Mouse (Mus musculus) neural tube, embryonic 14.5 days (tissue): ENCODE results near the gene Rbx1. TPM values are rescaled to one million over a fixed set of nuclear protein-coding genes. Genes with fewer than 3 reads are reported as not detected.
A peak's percentile ranks its signal among the peaks of the same experiment; 100 is the strongest.
"Not testable (repeated sequence)": the region's sequence is repeated elsewhere in the genome, so short reads cannot be mapped to it uniquely, and the experiment has no call there.

Experiments used
- ATAC-seq: fragments of 200-750 bp; cut with Nextera tagmentation; 2 replicates; pipeline ENCODE4 v1.8.0; 2017; ENCODE audit warnings: low read depth, mild to moderate bottlenecking, moderate TSS enrichment, moderate library complexity
- H3K27ac ChIP-seq: fragments of 300-500 bp; sonication (generic); 2 replicates; pipeline ENCODE4 v1.5.1; 2014; ENCODE audit warnings: low read depth, mild to moderate bottlenecking, control low read depth, low read length, moderate library complexity, mixed read lengths
- H3K27me3 ChIP-seq: fragments of 300-500 bp; sonication (generic); 2 replicates; pipeline ENCODE4 v1.6.1; 2014; ENCODE audit warnings: low read length; ENCODE audit not compliant: control insufficient read depth, insufficient read depth
- H3K36me3 ChIP-seq: fragments of 300-500 bp; sonication (generic); 2 replicates; pipeline ENCODE4 v1.6.1; 2014; ENCODE audit warnings: low read length, mixed read lengths; ENCODE audit not compliant: control insufficient read depth, insufficient read depth
- H3K4me1 ChIP-seq: fragments of 300-500 bp; sonication (generic); 2 replicates; pipeline ENCODE4 v1.6.1; 2014; ENCODE audit warnings: low read length; ENCODE audit not compliant: control insufficient read depth, insufficient read depth
- H3K4me2 ChIP-seq: fragments of 300-500 bp; sonication (generic); 2 replicates; pipeline ENCODE4 v1.6.1; 2014; ENCODE audit warnings: mild to moderate bottlenecking, low read depth, low read length, control low read depth
- H3K4me3 ChIP-seq: fragments of 300-500 bp; sonication (generic); 2 replicates; pipeline ENCODE4 v1.5.1; 2014; ENCODE audit warnings: low read depth, low read length, control low read depth, mixed read lengths
- H3K9ac ChIP-seq: fragments of 300-500 bp; sonication (generic); replicated peaks from 2 replicates; pipeline ENCODE4 v1.6.1; 2014; ENCODE audit warnings: low read depth, mild to moderate bottlenecking, control low read depth, low read length, mixed read lengths
- H3K9me3 ChIP-seq: fragments of 300-500 bp; sonication (generic); 2 replicates; pipeline ENCODE4 v1.6.1; 2016; ENCODE audit warnings: low read length; ENCODE audit not compliant: control insufficient read depth
- WGBS: fragments of 180-500 bp; shearing (Covaris S2); extraction: QIAGEN DNeasy Blood & Tissue Kit; methylation state at CpG from one replicate; pipeline ENCODE4 v1.1.7; 2014; 5-methylcytosine and 5-hydroxymethylcytosine counted together
- polyA plus RNA-seq: library from polyadenylated mRNA; unstranded; fragments of >200 nt; fragmentation: Nextera tagmentation; extraction: Ambion mirVana; gene quantifications from 2 replicates; pipeline ENCODE4 v1.2.1, GENCODE M21; 2014

Gene Rbx1
- polyA plus RNA-seq, 1 experiment from 2014 or later = 456 TPM

- Histone ChIP-seq H3K4me1 (no peaks in the 10 kb centered on the region), H3K4me3 (no peak overlapping the region), H3K4me2 (no peak overlapping the region), H3K27me3 (no peaks in the 10 kb centered on the region), H3K9ac (no peak overlapping the region), H3K9me3 (no peaks in the 10 kb centered on the region), H3K27ac (no peak overlapping the region), H3K36me3 (peaks cover 5% of the 10 kb centered on the region)
- no peak for ATAC-seq
- 70% methylated on average over 21 of the region's 21 CpGs for WGBS
These were observed 13.5 kb downstream of the Rbx1 start for GRCm38 (mm10) chr15:81479446-81480213.

- ATAC-seq, H3K27ac ChIP-seq, H3K4me3 ChIP-seq: not testable (repeated sequence)
These were observed 14.2 kb downstream of the Rbx1 start for GRCm38 (mm10) chr15:81480284-81480683.

DNA sequence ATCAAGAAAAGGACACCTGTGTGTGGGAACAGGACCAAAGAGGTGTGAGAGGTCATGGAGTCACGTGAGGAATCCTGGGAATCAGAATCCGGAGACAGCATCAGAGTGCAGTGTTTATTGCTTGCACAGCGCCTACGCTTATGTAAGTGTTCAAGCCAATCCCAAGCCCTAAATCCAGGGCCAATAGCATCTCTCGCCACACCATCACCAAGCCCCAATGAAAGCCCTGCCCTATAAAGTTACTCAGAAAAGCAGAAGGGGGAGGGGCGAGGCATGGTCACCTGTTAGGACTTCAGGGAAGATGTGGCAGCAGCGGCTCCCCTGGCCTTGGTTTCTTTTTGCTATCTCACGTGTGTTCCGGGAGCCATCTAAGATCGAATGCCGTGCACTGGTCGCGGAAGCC, 14.9 kb downstream of the Rbx1 start:
- H3K4me1 ChIP-seq = no peaks in the 10 kb centered on the region
- no peak overlapping the region for H3K4me3 ChIP-seq
- ATAC-seq = no peak
- no peak overlapping the region for H3K9ac ChIP-seq
- no peaks in the 10 kb centered on the region for H3K9me3 ChIP-seq
- no peak overlapping the region for H3K27ac ChIP-seq
- no peaks in the 10 kb centered on the region for H3K36me3 ChIP-seq
- 17% methylated on average over 13 of the region's 13 CpGs for WGBS
- peak overlapping the region; percentile 42 for H3K4me2 ChIP-seq
- H3K27me3 ChIP-seq = no peaks in the 10 kb centered on the region

More at GRCm38 (mm10) chr15:81480284-81480683, 14.2 kb downstream of the Rbx1 start:
- 83% methylated on average over 3 of the region's 3 CpGs for WGBS
- not testable (repeated sequence) for H3K4me1 ChIP-seq, H3K9me3 ChIP-seq, H3K9ac ChIP-seq, H3K36me3 ChIP-seq, H3K4me2 ChIP-seq, H3K27me3 ChIP-seq

DNA sequence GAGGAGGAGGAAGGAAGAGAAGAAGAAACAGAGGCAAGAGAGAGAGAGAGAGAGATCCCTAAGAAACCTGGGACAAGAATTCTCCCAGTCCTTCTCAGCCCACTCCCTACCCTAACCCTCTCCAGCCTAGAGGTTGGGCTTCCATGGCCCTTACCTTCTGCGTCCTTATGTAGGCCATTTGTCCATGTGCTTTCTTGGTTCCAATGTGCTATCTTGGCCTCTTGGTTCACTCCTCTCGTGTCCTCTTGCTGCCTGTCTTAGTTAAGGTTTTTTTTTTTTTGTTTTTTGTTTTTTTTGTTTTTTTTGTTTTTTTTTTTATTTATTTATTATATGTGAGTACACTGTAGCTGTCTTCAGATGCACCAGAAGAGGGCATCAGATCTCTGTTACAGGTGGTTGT, 16.9 kb downstream of the Rbx1 start:
- no peak for ATAC-seq
- Histone ChIP-seq H3K4me2 (no peak overlapping the region), H3K4me1 (no peaks in the 10 kb centered on the region), H3K36me3 (no peaks in the 10 kb centered on the region), H3K27me3 (no peaks in the 10 kb centered on the region), H3K27ac (no peak overlapping the region), H3K4me3 (no peak overlapping the region), H3K9ac (no peak overlapping the region), H3K9me3 (no peaks in the 10 kb centered on the region)
- WGBS = 80% methylated on average over 2 of the region's 2 CpGs

GRCm38 (mm10) chr15:81483691-81484090, 17.6 kb downstream of the Rbx1 start:
- Histone ChIP-seq H3K27me3 (no peaks in the 10 kb centered on the region), H3K4me2 (no peak overlapping the region), H3K9me3 (no peaks in the 10 kb centered on the region), H3K36me3 (no peaks in the 10 kb centered on the region), H3K4me3 (no peak overlapping the region), H3K27ac (no peak overlapping the region), H3K9ac (no peak overlapping the region), H3K4me1 (no peaks in the 10 kb centered on the region)
- ATAC-seq = no peak
- WGBS = 91% methylated on average over 6 of the region's 6 CpGs

- no peak overlapping the region for H3K4me3 ChIP-seq
- WGBS = 80% methylated on average over 4 of the region's 4 CpGs
- H3K9ac ChIP-seq = no peak overlapping the region
- no peak overlapping the region for H3K4me2 ChIP-seq
- no peaks in the 10 kb centered on the region for H3K27me3 ChIP-seq
- no peaks in the 10 kb centered on the region for H3K9me3 ChIP-seq
- ATAC-seq = no peak
- no peaks in the 10 kb centered on the region for H3K4me1 ChIP-seq
- no peak overlapping the region for H3K27ac ChIP-seq
- H3K36me3 ChIP-seq = no peaks in the 10 kb centered on the region
These were observed 19.4 kb downstream of the Rbx1 start for GRCm38 (mm10) chr15:81485483-81485882.

- 88% methylated on average over 2 of the region's 2 CpGs for WGBS
These were observed 37.4 kb downstream of the Rbx1 start for GRCm38 (mm10) chr15:81503466-81503865.

GRCm38 (mm10) chr15:81503995-81504394, 37.9 kb downstream of the Rbx1 start:
- ATAC-seq = no peak

More at GRCm38 (mm10) chr15:81503466-81503865, 37.4 kb downstream of the Rbx1 start:
- H3K4me1 ChIP-seq = no peaks in the 10 kb centered on the region
- no peak overlapping the region for H3K9ac ChIP-seq
- no peaks in the 10 kb centered on the region for H3K9me3 ChIP-seq
- no peaks in the 10 kb centered on the region for H3K36me3 ChIP-seq
- H3K27ac ChIP-seq = no peak overlapping the region
- no peak for ATAC-seq
- H3K4me2 ChIP-seq = no peak overlapping the region
- no peaks in the 10 kb centered on the region for H3K27me3 ChIP-seq
- no peak overlapping the region for H3K4me3 ChIP-seq

GRCm38 (mm10) chr15:81507201-81507600, 41.1 kb downstream of the Rbx1 start:
- no peak for ATAC-seq
- Histone ChIP-seq H3K9me3 (no peaks in the 10 kb centered on the region), H3K9ac (no peak overlapping the region), H3K27me3 (no peaks in the 10 kb centered on the region), H3K4me1 (no peaks in the 10 kb centered on the region), H3K36me3 (no peaks in the 10 kb centered on the region), H3K4me3 (no peak overlapping the region), H3K4me2 (no peak overlapping the region), H3K27ac (no peak overlapping the region)

More at GRCm38 (mm10) chr15:81503995-81504394, 37.9 kb downstream of the Rbx1 start:
- no peak overlapping the region for H3K4me3 ChIP-seq
- no peaks in the 10 kb centered on the region for H3K9me3 ChIP-seq
- no peaks in the 10 kb centered on the region for H3K4me1 ChIP-seq
- no peak overlapping the region for H3K9ac ChIP-seq
- H3K4me2 ChIP-seq = no peak overlapping the region
- no peak overlapping the region for H3K27ac ChIP-seq
- no peaks in the 10 kb centered on the region for H3K36me3 ChIP-seq
- 97% methylated on average over 2 of the region's 2 CpGs for WGBS
- no peaks in the 10 kb centered on the region for H3K27me3 ChIP-seq
